Mouse (Mus musculus) kidney, adult 2 months (tissue): ENCODE results near the gene Minos1.

Source experiments
- CTCF ChIP-seq: fragments of 200-500 bp; conservative IDR thresholded peaks from 2 replicates; pipeline ENCODE4 v1.5.1; 2011; ENCODE audit warnings: low read depth, mild to moderate bottlenecking, control low read depth, low read length, moderate library complexity, mixed read lengths; ENCODE audit not compliant: insufficient read depth, insufficient read length
- POLR2A ChIP-seq: fragments of 200-500 bp; IDR thresholded peaks from one replicate; pipeline ENCODE4 v1.6.1; 2011; ENCODE audit warnings: low read depth, low read length, control low read depth

GRCm38 (mm10) chr4:139165259-139165658 lies 34.3 kb upstream of the Minos1 start:
- TF ChIP-seq CTCF (no peak), POLR2A (no peak)
